Mouse (Mus musculus) induced T-regulatory cell, adult 2 months (primary cell): ENCODE data around the gene Trpc7.

ENCODE experiments used
- DNase-seq: peaks from one replicate; pipeline ENCODE4 v3.0.0-alpha.2; 2012; ENCODE audit warnings: low read depth

Trpc7 gene

GRCm38 (mm10) chr13:56895893-56896292 is at the start of gene Trpc7:
TSS of gene Trpc7 (minus strand) at chr13:56895993.
- no peak for DNase-seq

- no peak for DNase-seq
These were observed 43.5 kb upstream of the Trpc7 start for GRCm38 (mm10) chr13:56939261-56939660.

- DNase-seq, result no peak
These were observed 38.2 kb upstream of the Trpc7 start for GRCm38 (mm10) chr13:56933832-56934510.

- DNase-seq, result no peak
These were observed 34.6 kb upstream of the Trpc7 start for GRCm38 (mm10) chr13:56930421-56930820.

- DNase-seq, result no peak
These were observed 27.2 kb upstream of the Trpc7 start for GRCm38 (mm10) chr13:56922976-56923375.

- DNase-seq, result no peak
These were observed 25.5 kb upstream of the Trpc7 start for GRCm38 (mm10) chr13:56921251-56921650.

GRCm38 (mm10) chr13:56914721-56915120 is 18.9 kb upstream of the Trpc7 start:
- DNase-seq, result no peak

GRCm38 (mm10) chr13:56911093-56911492 is 15.3 kb upstream of the Trpc7 start:
- no peak for DNase-seq

GRCm38 (mm10) chr13:56895386-56895785 is 407 bp downstream of the Trpc7 start:
- no peak for DNase-seq

- DNase-seq, result no peak
These were observed 1.2 kb downstream of the Trpc7 start for GRCm38 (mm10) chr13:56894543-56894942.

- no peak for DNase-seq
These were observed 5.9 kb downstream of the Trpc7 start for GRCm38 (mm10) chr13:56889888-56890287.

- DNase-seq, result no peak
These were observed 12.9 kb downstream of the Trpc7 start for GRCm38 (mm10) chr13:56882931-56883330.

GRCm38 (mm10) chr13:56864567-56864966 is 31.2 kb downstream of the Trpc7 start:
- DNase-seq, result no peak

- no peak for DNase-seq
These were observed 33.8 kb downstream of the Trpc7 start for GRCm38 (mm10) chr13:56862011-56862410.

GRCm38 (mm10) chr13:56854506-56854905 is 41.3 kb downstream of the Trpc7 start:
- no peak for DNase-seq

GRCm38 (mm10) chr13:56853436-56853835 is 42.4 kb downstream of the Trpc7 start:
- no peak for DNase-seq

GRCm38 (mm10) chr13:56845866-56846265 is 49.9 kb downstream of the Trpc7 start:
- DNase-seq, result no peak

GRCm38 (mm10) chr13:56815471-56815870 is 80.3 kb downstream of the Trpc7 start:
- DNase-seq, result no peak

GRCm38 (mm10) chr13:56806776-56807490 is 88.9 kb downstream of the Trpc7 start:
- DNase-seq, result peak; percentile 69

- no peak for DNase-seq
These were observed 90.7 kb downstream of the Trpc7 start for GRCm38 (mm10) chr13:56805131-56805530.

GRCm38 (mm10) chr13:56797459-56797858 is 98.3 kb downstream of the Trpc7 start:
- DNase-seq, result no peak

GRCm38 (mm10) chr13:56795501-56795900 is 100.3 kb downstream of the Trpc7 start:
- DNase-seq, result no peak

- no peak for DNase-seq
These were observed 101.4 kb downstream of the Trpc7 start for GRCm38 (mm10) chr13:56794441-56794840.

- no peak for DNase-seq
These were observed 102.9 kb downstream of the Trpc7 start for GRCm38 (mm10) chr13:56792844-56793243.
